Mouse (Mus musculus) ovary, adult 10 weeks (tissue): ENCODE results near the gene Pdzph1. TPM values are rescaled to one million over a fixed set of nuclear protein-coding genes. Genes with fewer than 3 reads are reported as not detected.

Experiments
- polyA plus RNA-seq: library from polyadenylated mRNA; stranded (reverse); fragments of 350-450 nt; fragmentation: Illumina TruSeq; extraction: RNeasy Lipid Tissue Mini Kit (QIAGEN cat#74804); gene quantifications from one replicate; pipeline ENCODE4 v1.2.3, GENCODE M21; 2014

Pdzph1 gene
- 3.4 TPM for polyA plus RNA-seq

DNA sequence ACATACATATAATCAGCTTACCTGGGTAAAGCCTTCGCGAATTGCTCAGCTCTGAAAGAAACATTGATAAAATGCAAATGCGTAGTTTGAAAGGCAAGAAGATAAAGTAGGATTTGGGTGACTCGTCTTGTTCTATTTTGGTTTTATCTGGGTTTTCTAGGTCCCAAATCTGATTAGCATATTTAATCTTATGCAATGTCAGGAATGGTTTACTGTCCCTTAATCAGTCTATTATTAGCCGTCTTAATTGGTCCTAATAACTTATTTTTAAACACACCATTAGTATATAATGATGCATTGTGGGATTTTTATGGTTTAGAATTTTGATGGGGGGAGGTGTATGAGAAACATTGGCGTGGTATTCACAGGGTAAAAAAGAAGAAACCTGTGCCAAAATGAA is at the start of gene Pdzph1:
Gene Pdzph1 (minus strand): TSS at position 101 of the 400 bp plus-strand sequence.

GRCm38 (mm10) chr17:59013091-59013459 is 21.9 kb upstream of the Pdzph1 start, which contains the start of gene Nudt12:
TSS of gene Nudt12 (minus strand) at chr17:59013372.

Other genes with a start within 250 kb of the Pdzph1 start
- 18.2 TPM for gene Nudt12, start 22.0 kb upstream of the Pdzph1 start, polyA plus RNA-seq